Mouse (Mus musculus) layer of hippocampus, adult 11-12 months (tissue): ENCODE results near the gene Plekhs1.
A peak's percentile ranks its signal among the peaks of the same experiment; 100 is the strongest.

Experiments
- DNase-seq: peaks from one replicate; pipeline ENCODE4 v3.0.0; 2022; ENCODE audit warnings: low spot score

Gene Plekhs1

DNA sequence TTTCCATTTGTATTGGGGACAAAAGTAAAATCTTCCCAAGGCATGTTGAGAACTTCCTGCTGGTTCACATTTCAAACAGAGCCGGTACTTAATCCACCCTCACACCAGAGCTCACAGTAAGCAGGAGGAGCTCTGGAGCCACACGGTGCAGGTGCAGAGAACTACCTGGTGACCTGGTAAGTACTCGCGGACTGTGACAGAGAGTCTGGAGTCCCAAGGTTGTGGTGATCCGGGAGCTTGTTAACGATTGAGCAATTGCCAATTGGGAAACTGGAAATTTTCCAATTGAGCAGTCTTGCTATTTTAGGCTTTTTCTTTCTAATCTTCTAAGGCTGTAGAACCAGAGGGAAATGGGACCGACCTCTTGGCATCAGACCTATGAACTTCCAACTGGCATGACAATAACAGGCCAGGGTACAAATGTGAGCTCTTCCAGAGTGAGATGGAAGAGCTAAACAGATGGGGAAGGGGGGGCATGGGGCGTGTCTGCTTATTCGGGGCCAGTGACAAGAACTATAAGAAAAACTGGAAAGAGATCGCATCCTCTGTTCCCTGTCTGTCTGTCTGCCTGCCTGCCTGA lies at the start of gene Plekhs1:
Gene Plekhs1 (plus strand): TSS at position 119 of the 580 bp plus-strand sequence.
- DNase-seq = no peak

DNA sequence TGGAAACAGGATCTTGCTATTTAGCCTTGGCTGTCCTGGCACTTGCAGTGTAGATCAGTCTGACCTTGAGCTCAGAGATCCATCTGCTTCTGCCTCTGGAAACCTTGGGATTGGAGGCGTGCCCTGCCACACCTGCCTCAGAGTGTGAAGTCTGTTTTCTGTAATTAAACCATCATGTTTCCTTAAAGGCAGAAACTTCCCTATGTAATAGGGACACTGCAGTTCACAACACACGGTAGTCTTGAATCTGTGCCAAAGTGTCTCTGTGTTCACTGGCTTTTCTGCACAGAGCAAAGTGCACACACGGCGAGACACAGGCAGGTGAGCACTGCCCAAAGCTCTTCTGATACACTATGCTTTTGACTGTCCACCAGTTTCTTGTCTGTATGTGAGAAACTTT lies 43.0 kb upstream of the Plekhs1 start:
- DNase-seq = no peak

DNA sequence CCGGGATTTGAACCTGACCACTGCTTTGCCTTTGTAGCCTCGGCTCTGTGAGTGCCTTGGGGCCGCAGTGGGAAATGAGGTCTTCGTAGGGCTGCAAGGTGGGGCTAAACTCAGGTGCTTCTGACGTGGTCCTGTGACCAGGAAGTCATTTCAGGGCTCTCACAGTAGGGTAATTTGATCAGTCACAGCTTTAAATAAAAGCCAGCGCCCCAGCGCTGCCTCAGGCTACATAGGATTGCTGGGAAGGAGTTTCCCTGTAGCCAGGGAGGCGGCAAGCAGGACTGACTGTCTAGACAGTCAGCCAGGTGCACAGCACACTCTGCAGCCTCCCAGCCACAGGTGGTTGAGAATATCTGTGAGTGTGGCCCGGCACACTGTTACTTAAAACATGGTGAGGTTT lies 42.0 kb upstream of the Plekhs1 start:
- DNase-seq = no peak

DNA sequence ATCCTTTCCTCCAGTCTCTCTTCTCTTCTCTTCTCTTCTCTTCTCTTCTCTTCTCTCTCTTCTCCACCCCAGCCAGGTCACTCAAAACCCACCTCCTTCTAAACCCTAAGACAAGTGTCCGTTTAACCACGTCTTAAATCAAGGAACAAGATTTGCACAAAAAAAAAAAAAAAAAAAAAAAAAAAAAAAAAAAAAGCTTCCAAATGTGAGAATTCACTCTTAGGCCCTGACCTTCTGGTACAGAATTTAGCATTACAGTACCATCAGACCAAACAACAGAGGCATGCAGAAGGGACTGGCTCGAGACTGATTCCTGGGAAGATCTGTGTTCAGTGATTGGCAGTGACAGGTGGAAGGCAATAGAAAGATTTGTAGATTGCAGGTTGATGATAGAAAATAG lies 41.1 kb upstream of the Plekhs1 start:
- no peak for DNase-seq

DNA sequence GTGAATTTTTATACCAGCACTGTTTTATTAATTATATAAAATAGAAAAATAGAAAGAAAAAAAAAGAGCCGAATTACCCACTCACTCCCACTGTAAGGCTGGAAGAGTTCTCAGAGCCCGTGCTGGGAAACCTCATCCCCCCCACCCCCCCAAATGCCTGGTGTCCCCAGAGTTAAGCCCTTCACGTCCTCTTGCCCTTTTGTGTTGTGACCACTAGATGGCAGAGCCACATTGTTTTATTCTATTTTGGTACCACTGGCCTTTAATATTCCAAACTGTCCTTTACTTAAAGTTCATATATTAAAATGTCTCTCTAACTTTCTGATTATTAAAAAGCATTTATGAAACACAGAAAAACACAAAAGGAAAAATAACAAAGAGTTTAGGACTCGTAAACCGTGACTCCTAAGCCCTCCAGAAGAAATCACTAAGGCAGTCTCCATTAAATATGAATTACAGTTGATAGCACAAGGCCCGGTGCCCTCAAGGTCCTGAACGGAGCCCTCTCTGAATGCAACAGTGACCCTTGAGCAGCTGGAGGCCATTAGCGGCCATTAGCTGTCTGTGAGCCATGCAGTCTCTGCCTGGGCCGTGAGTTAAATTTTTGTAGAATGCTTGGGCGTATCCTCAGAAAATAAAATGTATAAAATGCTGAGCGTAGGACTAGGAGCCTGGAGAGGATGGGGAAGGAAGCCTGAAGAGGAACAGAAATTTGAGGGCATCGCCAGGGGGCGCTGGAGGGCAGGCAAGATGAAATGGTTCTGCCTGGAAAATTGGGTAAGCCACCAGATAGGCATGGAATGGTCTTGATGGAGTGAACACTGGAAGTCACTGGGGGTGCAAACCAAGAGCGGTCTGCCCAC lies 38.7 kb upstream of the Plekhs1 start:
- DNase-seq = peak; percentile 93

DNA sequence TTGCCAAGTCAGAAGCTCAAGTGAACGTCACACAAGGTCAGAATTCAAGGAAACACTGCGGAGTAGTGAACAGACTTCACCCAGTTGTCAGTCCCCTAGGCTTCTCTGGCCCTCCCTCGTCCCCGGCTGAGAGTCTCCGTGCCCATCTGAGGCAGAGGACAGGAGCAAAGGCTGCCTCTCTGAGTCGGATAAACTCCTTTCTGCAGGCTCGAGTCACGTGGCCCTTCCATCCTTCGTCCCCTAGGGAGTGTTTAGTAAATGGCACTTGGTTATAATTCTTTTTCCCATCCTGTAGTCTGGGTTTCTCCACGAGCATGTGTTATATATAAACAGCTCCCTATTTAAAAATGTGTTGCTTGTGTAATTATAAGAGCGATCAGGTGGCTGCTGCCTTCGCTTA lies 38.1 kb upstream of the Plekhs1 start:
- no peak for DNase-seq

DNA sequence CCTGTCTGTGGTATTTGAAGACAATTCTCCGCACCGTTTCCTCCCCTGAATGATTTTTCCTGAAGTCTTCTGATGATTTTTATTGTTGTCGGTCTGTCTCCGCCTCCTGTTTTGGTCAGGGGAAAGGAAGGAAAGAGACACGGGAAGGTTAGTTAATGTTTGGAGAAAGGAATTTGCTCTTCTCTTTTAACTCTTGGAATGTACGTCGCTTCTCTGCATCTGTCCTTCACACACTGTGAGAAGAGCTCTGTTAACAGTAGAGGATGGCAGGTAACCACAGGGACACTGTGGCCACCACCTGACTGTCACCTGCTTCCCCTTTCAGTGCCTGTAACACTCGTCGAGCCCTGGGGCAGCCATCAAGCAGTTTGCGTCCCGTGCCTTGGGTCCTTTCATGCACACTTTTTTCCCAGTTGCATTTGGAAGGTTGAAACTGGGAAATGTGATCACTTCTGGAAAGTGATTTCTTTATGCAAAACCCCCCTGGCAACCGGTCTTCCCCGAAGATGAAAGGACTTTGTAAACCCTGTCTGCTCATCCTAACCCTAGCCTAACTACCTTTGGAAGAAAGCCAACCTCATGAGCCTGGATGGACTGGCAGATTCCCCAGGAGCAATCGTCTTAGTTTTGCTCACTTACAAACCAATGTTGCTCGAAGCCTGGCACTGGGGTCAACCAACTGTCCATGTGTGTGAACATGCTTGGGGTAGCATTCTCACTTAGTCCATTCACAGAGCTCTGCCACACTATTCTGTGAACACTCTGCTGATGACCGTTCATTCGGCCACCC lies 36.6 kb upstream of the Plekhs1 start:
- DNase-seq = no peak

DNA sequence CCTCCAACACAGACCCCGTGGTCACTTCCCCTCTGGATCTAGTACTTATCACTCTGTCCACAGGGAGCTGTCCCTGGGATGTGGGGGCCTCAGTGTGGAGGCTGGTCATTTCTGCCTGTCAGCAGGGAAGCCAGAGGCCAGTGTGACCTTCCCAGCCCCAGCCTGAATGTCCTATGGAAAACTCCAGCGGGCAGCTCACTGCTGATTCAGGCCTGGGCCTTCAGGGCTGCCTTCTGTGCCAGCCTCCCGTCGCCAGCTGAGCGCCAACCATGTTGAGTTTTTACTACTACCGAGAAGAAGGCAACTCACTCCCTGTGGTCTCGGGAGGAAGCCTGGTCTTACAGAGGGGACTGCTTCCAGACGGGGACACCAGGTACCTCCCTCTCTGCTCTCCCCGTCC lies 35.9 kb upstream of the Plekhs1 start:
- DNase-seq = no peak

DNA sequence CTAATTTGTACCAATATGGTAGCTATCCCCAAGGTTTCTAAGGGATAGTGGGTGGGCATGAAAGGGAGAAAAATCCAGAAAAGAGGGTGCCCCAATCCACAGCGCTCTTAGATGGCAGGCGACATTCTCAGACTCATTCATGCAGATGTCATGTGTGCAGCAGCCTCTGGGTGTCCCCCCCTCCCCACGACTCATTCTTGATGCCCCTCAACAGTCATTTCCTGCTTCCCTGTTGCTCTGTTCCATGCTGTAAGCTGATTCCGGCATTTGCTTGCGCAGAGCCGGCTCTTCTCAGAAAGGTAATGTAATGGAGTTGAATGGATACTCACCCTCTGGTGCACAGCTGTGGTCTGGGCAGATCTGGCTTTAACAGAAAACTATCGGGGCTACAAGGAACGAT lies 31.1 kb upstream of the Plekhs1 start:
- DNase-seq = no peak

DNA sequence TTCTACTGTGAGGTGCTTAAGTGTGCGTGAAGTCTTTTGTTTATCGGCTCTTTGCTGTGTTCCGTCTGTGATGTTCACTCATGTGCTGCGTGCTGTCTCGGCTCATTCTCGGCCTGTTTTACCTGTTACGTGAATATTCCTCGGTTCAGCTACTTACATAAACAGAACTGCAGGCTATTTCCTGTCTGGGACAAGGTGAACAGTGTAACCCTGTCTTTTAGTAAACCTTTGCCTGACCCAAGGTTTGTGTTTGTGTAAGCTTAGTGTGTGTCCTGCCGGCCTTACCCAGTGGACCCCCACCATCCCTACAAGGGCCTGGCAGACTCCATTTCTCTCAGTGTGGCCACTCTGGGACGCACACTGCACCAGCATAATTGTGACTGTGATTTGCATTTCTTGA lies 28.7 kb upstream of the Plekhs1 start:
- no peak for DNase-seq

DNA sequence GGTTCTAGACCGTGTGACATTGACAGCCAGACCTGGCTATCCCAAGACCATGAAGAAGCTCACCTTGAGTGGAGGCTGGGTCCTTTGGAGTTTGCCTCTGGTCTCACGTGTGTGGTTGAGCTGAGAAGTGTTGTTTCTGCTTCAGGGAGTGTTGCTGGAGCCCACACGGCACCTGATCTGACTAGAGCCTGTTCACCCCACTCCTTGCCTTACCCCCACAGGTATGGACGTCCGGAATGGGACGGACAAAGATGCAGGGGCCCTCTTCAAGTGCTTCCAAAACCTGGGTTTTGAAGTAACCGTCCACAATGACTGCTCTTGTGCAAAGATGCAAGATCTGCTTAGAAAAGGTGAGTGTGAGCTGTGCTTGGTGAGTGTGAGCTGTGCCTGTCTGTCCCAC lies 27.9 kb upstream of the Plekhs1 start:
- no peak for DNase-seq

DNA sequence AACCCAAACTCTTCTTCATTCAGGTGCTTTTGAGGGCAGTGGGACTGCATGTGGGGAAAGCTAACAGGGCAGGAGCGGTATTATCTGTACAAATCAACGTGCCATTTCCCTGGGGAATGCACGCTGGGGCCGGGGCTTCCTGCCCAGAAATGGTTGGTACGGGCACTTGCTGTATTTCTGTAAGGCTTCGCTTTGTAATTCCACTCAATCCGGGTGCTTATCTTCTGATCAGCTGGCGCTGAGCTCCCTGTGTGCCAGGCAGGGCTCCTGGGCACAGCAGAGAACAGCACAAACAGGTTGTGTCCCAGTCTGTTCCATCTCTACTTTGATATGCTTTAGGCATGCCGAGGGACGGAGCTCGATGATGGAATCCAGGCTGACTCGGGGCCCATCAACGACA lies 25.1 kb upstream of the Plekhs1 start:
- DNase-seq = peak; percentile 26

DNA sequence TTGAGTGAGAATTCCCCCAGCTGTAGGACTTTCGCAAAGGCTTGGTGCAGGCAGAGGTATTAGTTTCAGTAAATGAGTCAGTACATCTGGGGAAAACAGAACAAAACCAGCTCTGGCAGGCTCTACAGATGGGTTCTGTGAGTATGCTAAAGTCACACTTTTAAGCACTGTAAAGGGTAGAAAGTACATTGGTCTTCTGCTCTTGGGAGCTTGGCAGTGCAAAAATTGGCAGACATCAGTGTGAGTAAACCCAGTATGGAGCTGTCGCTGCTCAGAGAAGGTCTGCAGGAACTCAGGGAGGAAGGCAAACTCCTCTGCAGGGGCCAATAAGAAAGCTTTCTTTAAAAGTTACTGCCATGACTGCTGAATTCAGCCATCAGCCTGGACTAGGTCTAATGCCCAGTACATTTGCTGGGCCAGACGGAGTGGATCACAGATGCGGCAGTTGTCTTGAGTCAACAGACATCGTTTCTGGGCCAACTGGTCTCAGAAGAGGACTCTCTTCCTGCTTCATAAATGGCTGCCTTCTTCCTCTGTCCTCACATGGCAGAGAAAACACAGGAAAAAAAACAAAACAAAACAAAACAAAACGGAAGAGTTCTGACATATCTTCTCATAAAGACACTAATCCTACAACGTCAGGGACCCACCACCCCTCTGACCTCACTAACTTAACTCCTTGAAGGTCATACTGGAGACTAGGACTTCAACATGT lies 22.9 kb upstream of the Plekhs1 start:
- no peak for DNase-seq

DNA sequence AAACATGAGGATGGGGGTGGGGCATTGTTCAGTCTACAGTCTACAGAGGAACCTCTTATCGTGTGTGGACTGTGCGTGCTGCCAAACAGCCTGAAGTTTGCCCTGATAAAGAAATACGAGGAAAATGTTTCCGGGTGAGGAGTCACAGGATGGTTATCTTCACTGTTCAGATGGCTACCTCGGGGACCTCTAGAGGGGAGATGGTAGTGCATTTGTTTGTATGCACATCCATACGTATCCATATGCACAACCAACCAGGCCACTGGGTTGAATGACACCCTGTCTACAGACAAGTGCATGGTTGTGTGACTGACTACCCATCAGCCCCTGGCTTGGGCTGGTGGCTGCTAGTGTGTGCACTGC lies 22.4 kb upstream of the Plekhs1 start:
- DNase-seq = no peak

DNA sequence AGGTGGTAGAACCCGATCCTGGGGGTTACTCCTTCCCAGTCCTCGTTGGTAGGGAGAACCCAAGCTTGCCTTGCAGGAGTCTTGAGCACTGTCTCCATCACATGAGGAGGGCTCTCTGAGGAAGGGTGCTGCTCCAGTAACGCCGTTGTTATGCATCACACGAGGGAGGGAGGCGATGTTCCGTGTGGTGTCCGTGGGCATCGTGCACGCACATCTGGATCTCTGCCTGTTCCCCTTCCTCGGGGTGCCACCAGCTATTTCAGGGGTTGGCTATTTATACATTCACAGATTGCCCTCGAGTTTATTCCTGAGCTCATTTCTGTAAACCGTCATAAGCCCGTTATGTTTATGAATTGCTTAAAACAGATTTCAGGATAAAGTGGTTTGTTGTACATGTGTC lies 18.0 kb upstream of the Plekhs1 start:
- DNase-seq = no peak

DNA sequence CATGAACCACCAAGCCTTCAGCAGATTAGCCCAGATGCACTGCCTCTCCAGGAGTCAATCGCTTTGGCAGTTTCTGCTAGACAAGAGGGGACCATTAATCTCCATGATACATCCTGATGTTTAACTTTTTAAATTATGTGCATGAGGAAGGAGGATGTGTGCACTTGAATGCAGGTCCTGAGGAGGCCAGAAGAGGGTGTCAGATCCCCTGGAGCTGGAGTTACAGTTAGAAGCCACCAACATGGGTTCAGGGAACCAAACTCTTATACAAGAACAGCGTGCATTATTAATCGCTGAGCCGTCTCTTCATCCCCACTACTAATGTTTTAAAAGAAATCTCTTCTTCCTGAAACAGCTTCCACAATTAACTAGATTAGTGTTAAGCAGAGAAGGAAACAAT lies 12.7 kb upstream of the Plekhs1 start:
- no peak for DNase-seq

DNA sequence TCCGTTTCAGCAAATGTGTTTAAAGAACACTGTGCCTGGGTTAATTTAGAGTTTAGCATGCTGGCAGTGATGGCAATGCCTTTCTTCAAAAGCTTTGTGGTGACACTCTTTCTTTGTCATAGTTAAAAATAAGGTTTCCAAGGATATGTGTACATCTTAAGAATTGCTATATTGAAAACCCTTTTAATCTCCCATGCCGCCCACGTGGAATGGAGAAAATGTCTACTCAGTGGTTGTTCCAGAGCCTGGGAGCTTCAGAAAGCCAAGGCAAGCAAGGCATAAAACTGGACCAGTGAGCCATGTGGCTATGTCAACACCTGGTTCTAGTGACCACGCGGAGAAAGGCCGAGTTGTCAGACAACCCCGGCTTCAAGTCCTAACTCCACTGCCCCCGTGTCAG lies 11.9 kb upstream of the Plekhs1 start:
- DNase-seq = no peak

DNA sequence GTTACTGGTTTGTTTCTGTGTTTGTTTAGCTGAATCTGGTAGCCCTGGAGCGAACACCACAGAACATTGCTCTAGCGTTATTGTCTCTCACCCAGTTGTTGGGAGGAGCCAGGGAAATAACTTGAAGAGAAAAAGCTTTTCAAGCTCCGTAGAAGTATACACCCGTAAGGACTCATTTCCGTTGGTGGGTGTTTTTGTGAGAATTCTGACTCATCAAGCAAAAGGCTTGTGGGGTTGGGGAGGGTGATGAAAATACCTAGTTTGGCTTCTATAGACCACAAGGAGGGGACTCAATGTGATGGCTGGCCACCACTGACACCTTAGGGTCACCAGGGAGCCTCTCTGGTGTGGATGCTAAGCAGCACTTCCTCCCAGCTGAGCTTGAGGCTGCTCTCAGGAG lies 10.5 kb upstream of the Plekhs1 start:
- no peak for DNase-seq

DNA sequence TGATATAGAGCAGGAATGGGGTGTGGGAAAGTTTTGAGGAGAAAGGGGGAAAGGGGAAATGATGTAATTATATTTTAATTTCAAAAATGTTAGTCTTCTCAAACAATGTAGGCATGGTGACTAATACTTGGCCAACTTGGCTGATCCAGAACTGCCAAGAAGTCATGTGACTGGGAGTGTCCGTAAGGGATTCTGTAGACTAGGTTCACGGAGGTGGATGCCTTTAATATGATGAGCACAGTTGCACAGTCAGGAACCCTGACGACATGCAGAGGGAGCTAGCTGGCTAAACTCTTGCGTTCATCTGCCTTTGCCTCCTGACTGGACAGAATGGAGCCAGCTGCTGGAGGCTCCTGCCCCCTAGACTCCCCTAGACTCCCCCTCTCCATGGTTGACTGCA lies 9.6 kb upstream of the Plekhs1 start:
- no peak for DNase-seq

DNA sequence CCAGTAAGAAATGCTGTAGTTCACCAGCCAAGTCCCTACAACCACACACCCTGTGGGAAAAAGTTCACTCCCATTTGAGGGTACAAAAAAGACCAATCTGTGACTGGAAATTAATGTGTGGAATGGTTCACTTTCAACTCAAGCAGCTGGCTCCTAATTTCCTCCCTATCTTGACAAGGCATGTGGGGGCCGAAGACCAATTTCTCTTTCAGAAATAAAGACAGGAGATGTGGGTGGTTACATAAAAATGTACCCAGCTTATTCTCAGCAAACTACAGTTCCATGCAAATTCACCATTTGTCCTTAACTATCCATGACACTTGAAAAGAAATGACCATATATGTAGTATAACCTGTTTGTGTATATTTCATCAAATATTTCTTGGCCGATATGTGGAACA lies 9.0 kb upstream of the Plekhs1 start:
- DNase-seq = no peak

DNA sequence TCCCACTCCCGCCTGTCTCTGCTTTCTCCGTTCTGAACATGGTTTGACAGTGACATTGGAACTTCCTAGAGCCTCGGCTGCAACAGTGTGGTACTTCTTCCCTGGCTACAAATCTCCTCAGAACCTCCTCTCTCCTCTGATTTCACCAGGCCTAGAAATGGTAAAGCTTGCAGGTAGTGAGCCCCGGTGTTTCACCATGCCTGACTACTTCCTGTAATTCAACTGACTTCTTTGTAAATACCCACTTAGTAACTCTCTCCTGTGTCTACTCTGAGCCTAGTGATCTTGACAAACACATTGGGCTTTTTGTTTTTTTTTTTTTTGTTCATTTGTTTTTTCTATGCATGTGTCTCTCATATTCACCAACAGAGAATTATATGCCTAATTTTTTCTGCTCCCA lies 6.6 kb upstream of the Plekhs1 start:
- DNase-seq = no peak

DNA sequence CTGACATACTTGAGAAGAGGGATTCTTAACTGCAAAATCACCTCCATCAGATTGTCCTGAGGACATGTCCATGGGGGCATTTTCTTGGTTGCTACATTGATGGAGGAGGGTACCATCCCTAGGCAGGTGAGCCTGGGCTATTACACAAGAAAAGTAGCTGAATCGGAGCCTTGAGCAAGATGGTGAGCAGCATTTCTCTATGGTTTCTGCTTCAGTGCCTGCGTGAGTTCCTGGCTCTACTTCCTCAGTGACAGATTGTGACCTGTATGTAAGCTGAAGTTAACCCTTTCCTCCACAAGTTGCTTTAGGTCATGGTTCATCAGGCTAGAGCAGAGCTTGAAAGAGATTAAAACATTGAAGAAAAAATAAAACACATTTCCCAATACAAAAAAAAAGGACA lies 6.1 kb upstream of the Plekhs1 start:
- no peak for DNase-seq

DNA sequence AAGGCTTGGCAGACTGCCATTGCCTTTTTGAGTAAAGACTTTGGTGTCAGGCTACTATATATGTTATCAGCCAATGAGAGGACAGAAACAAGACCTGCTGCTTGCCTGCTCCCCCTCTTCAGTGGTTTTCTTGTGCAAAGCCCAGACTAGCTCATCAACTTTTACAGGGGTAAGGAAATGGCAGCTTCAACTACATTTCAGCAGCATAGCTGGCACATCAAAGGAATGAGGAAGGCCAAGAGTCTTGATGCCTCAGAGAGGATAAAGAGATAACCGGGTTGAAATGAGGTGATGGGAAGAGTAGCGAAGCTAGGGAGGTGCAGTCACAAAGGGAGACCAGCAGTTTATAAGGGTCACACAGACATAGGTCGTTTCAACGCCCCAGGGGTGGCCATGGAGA lies 3.9 kb upstream of the Plekhs1 start:
- no peak for DNase-seq
